Mouse (Mus musculus) embryonic fibroblast, embryonic 13.5 days (primary cell): Measurements from ENCODE around the gene Rerg. TPM values are rescaled to one million over a fixed set of nuclear protein-coding genes. Genes with fewer than 3 reads are reported as not detected.

Experiments
- H3K27ac ChIP-seq: 2 replicates; pipeline ENCODE4 v1.5.1; 2012; ENCODE audit warnings: low read length, control low read depth, inconsistent platforms; ENCODE audit not compliant: insufficient read depth
- H3K4me1 ChIP-seq: 2 replicates; pipeline ENCODE4 v1.6.1; 2011; ENCODE audit warnings: low read length; ENCODE audit not compliant: control insufficient read depth, insufficient read depth
- H3K4me3 ChIP-seq: 2 replicates; pipeline ENCODE4 v1.5.1; 2011; ENCODE audit warnings: mild to moderate bottlenecking, control low read depth, low read length; ENCODE audit not compliant: insufficient read depth
- CTCF ChIP-seq: IDR thresholded peaks from 2 replicates; pipeline ENCODE4 v1.5.1; 2011; ENCODE audit warnings: mild to moderate bottlenecking, control low read depth, low read length, moderate library complexity, borderline replicate concordance; ENCODE audit not compliant: insufficient read depth
- POLR2A ChIP-seq: IDR thresholded peaks from 2 replicates; pipeline ENCODE4 v1.6.1; 2011; ENCODE audit warnings: low read depth, mild to moderate bottlenecking, control low read depth, low read length, moderate library complexity
- polyA plus RNA-seq: library from polyadenylated mRNA; stranded (reverse); fragments of >200 nt; gene quantifications from 2 replicates; pipeline ENCODE4 v1.2.4, GENCODE M21; 2011; ENCODE audit warnings: low read depth; ENCODE audit not compliant: missing spikeins, insufficient read length

The Rerg gene
- polyA plus RNA-seq, 1 experiment, result 15.2 TPM

GRCm38 (mm10) chr6:137163571-137163970 is 6.7 kb downstream of the Rerg start:
- TF ChIP-seq POLR2A (no peak), CTCF (no peak)
- H3K4me1 ChIP-seq, result no peaks in the 10 kb centered on the region
- H3K27ac ChIP-seq, result no peak overlapping the region
- no peak overlapping the region for H3K4me3 ChIP-seq

DNA sequence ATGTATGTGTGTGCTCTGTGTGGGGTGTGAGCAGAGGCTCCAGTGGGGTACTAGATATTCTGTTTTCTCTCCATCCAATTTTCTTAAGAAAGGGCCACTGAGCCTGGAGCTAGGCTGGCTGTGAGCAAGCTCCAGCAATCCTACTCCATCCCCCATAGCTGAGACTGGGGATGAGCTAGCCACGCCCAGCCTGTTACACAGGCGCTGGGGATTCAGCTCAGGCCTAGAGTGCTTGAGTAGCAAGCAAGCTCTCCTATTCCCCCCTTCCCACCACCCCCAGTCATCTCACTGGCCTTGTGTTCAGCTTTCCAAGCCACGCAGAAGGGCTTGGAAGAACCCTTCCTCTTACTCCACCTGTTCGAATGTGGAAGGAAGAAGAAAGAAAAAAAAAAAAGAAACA is 7.2 kb downstream of the Rerg start:
- Histone ChIP-seq H3K4me3 (no peak overlapping the region), H3K27ac (no peak overlapping the region), H3K4me1 (no peaks in the 10 kb centered on the region)
- TF ChIP-seq CTCF, result no peak

GRCm38 (mm10) chr6:137162481-137162880 is 7.8 kb downstream of the Rerg start:
- no peak overlapping the region for H3K4me3 ChIP-seq
- no peak for TF ChIP-seq CTCF
- no peak for TF ChIP-seq POLR2A

DNA sequence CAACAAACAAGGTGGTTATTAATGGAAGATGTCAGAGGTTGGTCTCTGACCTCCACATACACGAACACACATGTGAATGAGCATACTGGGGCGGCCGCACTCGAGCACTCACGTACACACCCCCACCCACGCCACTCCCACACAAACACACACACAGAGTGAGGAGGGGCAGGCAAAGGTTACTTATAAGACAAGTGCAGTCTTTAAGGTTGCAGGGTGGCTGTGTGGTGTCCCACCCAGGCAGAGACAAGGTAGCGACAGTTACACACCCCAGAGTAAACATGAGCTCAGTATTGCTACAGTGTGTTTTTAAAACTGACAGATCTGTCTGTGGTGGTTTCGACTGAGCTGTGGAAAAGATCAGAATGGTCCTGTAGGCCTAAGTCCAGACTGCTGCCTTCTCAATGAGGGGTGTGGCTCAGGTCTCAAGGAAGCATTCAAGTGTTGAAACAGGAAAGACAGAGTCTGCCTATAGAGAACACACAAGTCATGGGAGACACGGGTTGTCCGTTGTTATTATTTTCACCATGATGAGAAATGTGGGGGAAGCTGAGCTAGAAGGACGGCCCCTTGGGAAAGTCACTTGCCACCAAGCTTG is 8.7 kb downstream of the Rerg start:
- no peak overlapping the region for H3K4me3 ChIP-seq
- H3K27ac ChIP-seq, result no peak overlapping the region
- H3K4me1 ChIP-seq, result no peaks in the 10 kb centered on the region
- TF ChIP-seq POLR2A, result no peak
- no peak for TF ChIP-seq CTCF

More at GRCm38 (mm10) chr6:137162481-137162880, 7.8 kb downstream of the Rerg start:
- no peak overlapping the region for H3K27ac ChIP-seq
- H3K4me1 ChIP-seq, result no peaks in the 10 kb centered on the region

GRCm38 (mm10) chr6:137159372-137159926 is 10.8 kb downstream of the Rerg start:
- Histone ChIP-seq H3K27ac (no peak overlapping the region), H3K4me3 (no peak overlapping the region), H3K4me1 (peaks cover 5% of the 10 kb centered on the region; the same call in 1 of the 2 replicates)
- no peak for TF ChIP-seq POLR2A
- TF ChIP-seq CTCF, result no peak

DNA sequence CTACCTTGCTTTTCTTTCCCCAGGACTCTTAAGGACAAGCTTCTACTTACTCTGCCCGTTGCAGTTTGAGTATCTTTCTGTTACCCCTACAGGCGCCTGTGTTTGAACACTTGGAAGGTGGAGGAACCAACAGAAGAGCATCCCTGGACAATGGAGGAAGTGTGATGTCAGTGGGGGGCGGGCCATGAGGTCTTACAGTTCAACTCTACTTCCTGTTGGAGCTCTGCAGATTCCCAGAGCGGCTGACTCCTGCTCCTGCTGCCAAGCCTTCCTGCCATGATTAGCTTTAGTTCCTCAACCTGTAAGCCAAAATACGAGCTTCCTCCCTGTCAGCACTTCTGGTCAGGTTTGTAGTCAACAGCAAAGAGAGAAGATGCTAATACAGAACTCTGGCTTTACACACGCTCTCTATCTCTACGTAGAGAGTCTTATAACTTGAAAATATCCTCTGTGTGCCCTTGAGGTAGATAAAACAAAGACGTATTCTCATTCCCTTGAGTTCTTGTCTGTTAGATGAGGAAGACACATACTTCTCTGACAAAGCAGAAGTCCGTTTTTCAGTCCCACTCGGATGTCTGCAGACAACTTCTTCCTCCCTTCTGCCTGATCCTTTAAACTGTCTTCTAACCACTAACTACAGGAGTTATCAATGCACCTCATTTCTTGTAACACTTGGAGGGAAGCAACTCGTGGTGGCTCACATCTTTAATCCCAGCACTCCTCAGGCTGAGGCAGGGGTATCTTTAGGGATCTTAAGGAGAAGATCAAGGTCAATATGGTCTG is 13.7 kb downstream of the Rerg start:
- TF ChIP-seq POLR2A (no peak), CTCF (no peak)
- no peak overlapping the region; the same call in 1 of the 2 replicates for H3K27ac ChIP-seq
- no peak overlapping the region for H3K4me3 ChIP-seq
- H3K4me1 ChIP-seq, result peaks cover 6% of the 10 kb centered on the region; the same call in 1 of the 2 replicates

GRCm38 (mm10) chr6:137155196-137156137 is 14.8 kb downstream of the Rerg start:
- TF ChIP-seq CTCF, result no peak
- TF ChIP-seq POLR2A, result no peak
- Histone ChIP-seq H3K4me3 (no peak overlapping the region), H3K27ac (peak overlapping the region; percentile 16; the same call in 1 of the 2 replicates), H3K4me1 (peaks cover 6% of the 10 kb centered on the region; the same call in 1 of the 2 replicates)

DNA sequence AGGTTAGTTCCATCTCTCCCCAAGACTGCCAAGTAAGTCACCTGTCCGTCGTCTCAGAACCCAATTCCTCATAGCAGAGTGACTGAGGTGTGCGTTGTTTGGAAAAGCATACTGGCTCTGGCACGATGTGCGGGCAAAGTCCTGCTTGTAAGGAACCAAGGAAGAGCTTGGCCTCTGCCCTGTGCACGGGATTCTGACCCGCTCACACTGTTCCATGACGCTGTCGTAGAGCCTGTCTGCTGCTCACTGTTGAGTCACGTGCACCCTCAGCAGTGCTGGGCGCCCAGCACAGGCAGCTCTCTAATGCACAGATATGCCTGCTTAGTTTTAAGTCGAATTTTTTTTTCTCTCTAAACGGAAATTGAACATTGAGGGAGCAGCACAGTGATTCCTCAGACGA is 17.3 kb downstream of the Rerg start:
- no peak overlapping the region for H3K27ac ChIP-seq
- TF ChIP-seq POLR2A (no peak), CTCF (no peak)

DNA sequence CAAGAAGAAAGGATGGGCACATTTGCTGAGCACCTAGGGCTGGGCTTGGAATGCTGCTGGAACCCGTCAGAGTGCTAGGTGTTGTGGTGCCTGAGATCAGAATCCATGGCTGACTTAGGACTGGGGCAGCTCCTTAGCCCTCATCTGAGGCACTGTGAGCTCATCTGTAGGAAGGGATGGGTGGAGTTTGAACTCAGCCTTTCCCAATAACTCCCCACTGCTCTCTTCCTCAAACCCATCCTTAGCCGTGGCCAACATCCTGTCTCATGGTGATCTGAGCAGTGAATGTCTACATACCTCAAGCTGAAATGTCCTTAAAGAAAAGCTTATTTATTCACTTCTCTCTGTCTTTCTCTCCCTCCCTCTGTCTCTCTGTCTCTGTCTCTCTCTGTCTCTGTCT is 19.3 kb downstream of the Rerg start:
- no peak overlapping the region for H3K27ac ChIP-seq
- TF ChIP-seq POLR2A (no peak), CTCF (no peak)

More for the DNA sequence above, 17.3 kb downstream of the Rerg start:
- no peak overlapping the region for H3K4me3 ChIP-seq
- peaks cover 6% of the 10 kb centered on the region; the same call in 1 of the 2 replicates for H3K4me1 ChIP-seq

More for the DNA sequence above, 19.3 kb downstream of the Rerg start:
- peaks cover 6% of the 10 kb centered on the region; the same call in 1 of the 2 replicates for H3K4me1 ChIP-seq
- no peak overlapping the region for H3K4me3 ChIP-seq
